Mouse (Mus musculus) lung, embryonic 16.5 days (tissue): Measurements from ENCODE around the gene Ank2. TPM values are rescaled to one million over a fixed set of nuclear protein-coding genes. Genes with fewer than 3 reads are reported as not detected.
A peak's percentile ranks its signal among the peaks of the same experiment; 100 is the strongest.

Experiments used
- ATAC-seq: fragments of 200-750 bp; cut with Nextera tagmentation; 2 replicates; pipeline ENCODE4 v1.8.0; 2017; ENCODE audit warnings: low read depth, mild to moderate bottlenecking, moderate library complexity
- H3K27ac ChIP-seq: fragments of 300-500 bp; sonication (generic); 2 replicates; pipeline ENCODE4 v1.5.1; 2014; ENCODE audit warnings: mild to moderate bottlenecking, control low read depth, low read length
- H3K27me3 ChIP-seq: fragments of 300-500 bp; sonication (generic); 2 replicates; pipeline ENCODE4 v1.6.1; 2014; ENCODE audit warnings: low read depth, low read length, mixed read lengths; ENCODE audit not compliant: control insufficient read depth, insufficient read depth
- H3K36me3 ChIP-seq: fragments of 300-500 bp; sonication (generic); 2 replicates; pipeline ENCODE4 v1.6.1; 2014; ENCODE audit warnings: low read length; ENCODE audit not compliant: control insufficient read depth, insufficient read depth
- H3K4me1 ChIP-seq: fragments of 300-500 bp; sonication (generic); replicated peaks from 2 replicates; pipeline ENCODE4 v1.6.1; 2014; ENCODE audit warnings: low read length, mixed read lengths; ENCODE audit not compliant: control insufficient read depth, insufficient read depth
- H3K4me2 ChIP-seq: fragments of 300-500 bp; sonication (generic); 2 replicates; pipeline ENCODE4 v1.6.1; 2014; ENCODE audit warnings: low read depth, low read length, control low read depth
- H3K4me3 ChIP-seq: fragments of 300-500 bp; sonication (generic); 2 replicates; pipeline ENCODE4 v1.5.1; 2014; ENCODE audit warnings: mild to moderate bottlenecking, low read length, control low read depth
- H3K9ac ChIP-seq: fragments of 300-500 bp; sonication (generic); 2 replicates; pipeline ENCODE4 v1.6.1; 2014; ENCODE audit warnings: low read length, control low read depth
- H3K9me3 ChIP-seq: fragments of 300-500 bp; sonication (generic); 2 replicates; pipeline ENCODE4 v1.6.1; 2016; ENCODE audit warnings: low read length; ENCODE audit not compliant: control insufficient read depth
- WGBS: fragments of 180-500 bp; shearing (Covaris S2); extraction: QIAGEN DNeasy Blood & Tissue Kit; methylation state at CpG from one replicate; pipeline ENCODE4 v1.1.7; 2014; 5-methylcytosine and 5-hydroxymethylcytosine counted together
- polyA plus RNA-seq: library from polyadenylated mRNA; unstranded; fragments of >200 nt; fragmentation: Nextera tagmentation; extraction: Ambion mirVana; gene quantifications from 2 replicates; pipeline ENCODE4 v1.2.1, GENCODE M21; 2015

Gene Ank2
- polyA plus RNA-seq, 1 experiment from 2014 or later: 10.3 TPM

GRCm38 (mm10) chr3:127188086-127188788 lies 310.9 kb downstream of the Ank2 start:
- H3K4me1 ChIP-seq: no peaks in the 10 kb centered on the region
- H3K4me3 ChIP-seq: no peak overlapping the region
- H3K4me2 ChIP-seq: no peak overlapping the region
- H3K9me3 ChIP-seq: no peaks in the 10 kb centered on the region; the same call in 1 of the 2 replicates
- 83% methylated on average over 5 of the region's 5 CpGs for WGBS
- H3K27ac ChIP-seq: no peak overlapping the region
- no peaks in the 10 kb centered on the region for H3K27me3 ChIP-seq
- no peak for ATAC-seq
- no peaks in the 10 kb centered on the region for H3K36me3 ChIP-seq
- no peak overlapping the region for H3K9ac ChIP-seq

- no peak for ATAC-seq
- 67% methylated on average over 2 of the region's 2 CpGs for WGBS
- H3K4me1 ChIP-seq: no peaks in the 10 kb centered on the region
Observed at GRCm38 (mm10) chr3:127187081-127187480, 312.1 kb downstream of the Ank2 start.

DNA sequence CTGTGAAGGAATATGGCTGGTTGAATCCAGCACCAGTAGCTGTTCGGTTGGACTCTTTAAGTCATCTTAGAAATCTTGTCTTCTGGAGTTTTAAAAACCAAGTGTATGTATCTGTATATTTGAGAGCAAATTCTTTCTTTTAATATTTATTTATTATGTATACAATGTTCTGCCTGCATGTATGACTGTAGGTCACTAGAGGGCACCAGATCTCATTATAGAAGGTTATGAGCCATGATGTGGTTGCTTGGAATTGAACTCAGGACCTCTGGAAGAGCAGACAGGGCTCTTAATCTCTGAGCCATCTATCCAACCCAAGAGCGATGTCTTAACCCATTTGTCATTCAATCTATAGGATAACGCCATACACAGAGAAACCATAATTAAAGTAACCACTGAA lies 312.9 kb downstream of the Ank2 start:
- Histone ChIP-seq H3K36me3 (no peaks in the 10 kb centered on the region), H3K4me2 (no peak overlapping the region), H3K9me3 (no peaks in the 10 kb centered on the region; the same call in 1 of the 2 replicates), H3K4me1 (no peaks in the 10 kb centered on the region), H3K4me3 (no peak overlapping the region), H3K27ac (no peak overlapping the region), H3K27me3 (no peaks in the 10 kb centered on the region), H3K9ac (no peak overlapping the region)
- WGBS: 90% methylated on average over 3 of the region's 3 CpGs
- no peak for ATAC-seq

More at GRCm38 (mm10) chr3:127187081-127187480, 312.1 kb downstream of the Ank2 start:
- Histone ChIP-seq H3K9ac (no peak overlapping the region), H3K9me3 (no peaks in the 10 kb centered on the region; the same call in 1 of the 2 replicates), H3K4me3 (no peak overlapping the region), H3K36me3 (no peaks in the 10 kb centered on the region), H3K27me3 (no peaks in the 10 kb centered on the region), H3K4me2 (no peak overlapping the region), H3K27ac (no peak overlapping the region)

GRCm38 (mm10) chr3:127183998-127184753 lies 315.0 kb downstream of the Ank2 start:
- no peaks in the 10 kb centered on the region for H3K36me3 ChIP-seq
- H3K9me3 ChIP-seq: no peaks in the 10 kb centered on the region
- ATAC-seq: peak; percentile 62
- no peaks in the 10 kb centered on the region for H3K27me3 ChIP-seq
- H3K4me3 ChIP-seq: no peak overlapping the region
- no peak overlapping the region for H3K9ac ChIP-seq
- 11% methylated on average over 5 of the region's 5 CpGs for WGBS
- no peaks in the 10 kb centered on the region for H3K4me1 ChIP-seq
- H3K4me2 ChIP-seq: no peak overlapping the region
- no peak overlapping the region for H3K27ac ChIP-seq

- Histone ChIP-seq H3K36me3 (no peaks in the 10 kb centered on the region), H3K9ac (no peak overlapping the region), H3K4me3 (no peak overlapping the region), H3K27ac (no peak overlapping the region), H3K27me3 (no peaks in the 10 kb centered on the region), H3K4me1 (no peaks in the 10 kb centered on the region), H3K9me3 (no peaks in the 10 kb centered on the region), H3K4me2 (no peak overlapping the region)
- no peak for ATAC-seq
- WGBS: 71% methylated on average over 2 of the region's 2 CpGs
Observed at GRCm38 (mm10) chr3:127172697-127173096, 326.5 kb downstream of the Ank2 start.

- ATAC-seq: no peak
- Histone ChIP-seq H3K27me3 (no peaks in the 10 kb centered on the region), H3K27ac (no peak overlapping the region), H3K9ac (no peak overlapping the region), H3K9me3 (no peaks in the 10 kb centered on the region), H3K36me3 (no peaks in the 10 kb centered on the region), H3K4me2 (no peak overlapping the region), H3K4me3 (no peak overlapping the region), H3K4me1 (no peaks in the 10 kb centered on the region)
- 68% methylated on average over 12 of the region's 12 CpGs for WGBS
Observed at GRCm38 (mm10) chr3:127170246-127170645, 328.9 kb downstream of the Ank2 start.

GRCm38 (mm10) chr3:127169114-127169513 lies 330.0 kb downstream of the Ank2 start:
- Histone ChIP-seq H3K4me2 (no peak overlapping the region), H3K9me3 (no peaks in the 10 kb centered on the region), H3K36me3 (no peaks in the 10 kb centered on the region), H3K27me3 (no peaks in the 10 kb centered on the region), H3K9ac (no peak overlapping the region), H3K27ac (no peak overlapping the region), H3K4me3 (no peak overlapping the region), H3K4me1 (no peaks in the 10 kb centered on the region)
- no peak for ATAC-seq
- WGBS: 41% methylated on average over 1 of the region's 1 CpGs

GRCm38 (mm10) chr3:127163749-127164148 lies 335.4 kb downstream of the Ank2 start:
- H3K4me3 ChIP-seq: no peak overlapping the region
- no peaks in the 10 kb centered on the region for H3K36me3 ChIP-seq
- no peak overlapping the region for H3K4me2 ChIP-seq
- H3K27ac ChIP-seq: no peak overlapping the region
- peaks cover 3% of the 10 kb centered on the region for H3K4me1 ChIP-seq
- H3K9ac ChIP-seq: no peak overlapping the region
- H3K9me3 ChIP-seq: no peaks in the 10 kb centered on the region
- H3K27me3 ChIP-seq: peaks cover 13% of the 10 kb centered on the region
- WGBS: 50% methylated on average over 3 of the region's 3 CpGs
- no peak for ATAC-seq

DNA sequence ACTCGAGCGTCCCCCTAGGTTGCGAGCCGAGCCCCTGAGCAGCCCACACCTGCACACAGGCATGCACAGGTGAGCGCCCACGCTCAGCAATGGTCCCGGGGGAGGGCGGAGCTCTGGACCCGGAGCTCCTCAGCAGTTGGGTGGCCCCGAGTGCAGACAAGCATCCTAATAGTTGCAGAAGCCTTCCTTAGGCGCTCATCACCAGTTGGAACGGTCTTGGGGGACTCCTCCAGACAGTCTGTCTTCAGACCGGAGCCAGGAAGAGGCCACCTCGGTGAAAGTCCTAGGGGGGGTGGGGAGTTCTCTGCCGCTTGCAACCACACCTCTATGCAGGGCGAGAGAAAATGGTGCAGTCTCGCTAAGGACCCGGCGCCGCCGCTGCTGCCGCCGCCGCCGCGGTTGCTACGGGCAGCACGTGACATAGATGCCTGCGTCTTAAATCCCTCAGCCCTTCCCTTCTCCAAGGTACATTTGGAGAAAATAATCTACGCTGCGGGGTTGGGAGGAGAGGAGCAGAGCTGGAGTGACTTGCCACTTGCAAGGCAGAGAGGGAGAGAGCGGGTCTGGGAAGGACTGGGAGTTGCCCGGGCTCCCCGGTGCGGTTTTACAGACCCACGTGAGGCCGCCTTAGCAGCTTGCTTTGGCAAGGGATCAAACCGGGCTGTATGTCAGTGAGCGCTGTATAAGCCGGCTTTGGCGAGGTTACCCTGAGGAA lies 337.0 kb downstream of the Ank2 start:
- ATAC-seq: peak; percentile 92
- H3K4me3 ChIP-seq: peak overlapping the region; percentile 52
- no peak overlapping the region for H3K27ac ChIP-seq
- H3K4me1 ChIP-seq: peaks cover 3% of the 10 kb centered on the region
- WGBS: under 1% methylated on average over 41 of the region's 41 CpGs
- no peaks in the 10 kb centered on the region for H3K9me3 ChIP-seq
- peaks cover 13% of the 10 kb centered on the region for H3K27me3 ChIP-seq
- H3K4me2 ChIP-seq: peak overlapping the region; percentile 97
- no peaks in the 10 kb centered on the region for H3K36me3 ChIP-seq
- H3K9ac ChIP-seq: peak overlapping the region; percentile 54
